Mouse (Mus musculus) MEL (cell line): ENCODE measurements around the gene Gm2696. TPM values are rescaled to one million over a fixed set of nuclear protein-coding genes. Genes with fewer than 3 reads are reported as not detected.

ENCODE experiments used
- DNase-seq: peaks from one replicate; pipeline ENCODE4 v3.0.0; 2011; ENCODE audit warnings: low read depth, low spot score
- H3K27ac ChIP-seq: 2 replicates; pipeline ENCODE4 v1.5.1; 2012; ENCODE audit warnings: low read depth, mild to moderate bottlenecking, control low read depth, low read length, moderate library complexity; ENCODE audit not compliant: control insufficient read depth
- H3K27me3 ChIP-seq, 2 experiments: fragments of 150-350 bp in 1 of 2; sonication (generic) in 1 of 2; 2 replicates each; pipeline ENCODE4 v1.6.1; 2012; ENCODE audit warnings: low read length in 2 of 2, mild to moderate bottlenecking in 2 of 2, improper control_type of control experiment in 1 of 2, moderate library complexity in 1 of 2; ENCODE audit not compliant: insufficient read depth in 2 of 2, control insufficient read depth in 1 of 2
- H3K36me3 ChIP-seq, 2 experiments: 2 replicates each; pipeline ENCODE4 v1.6.1; 2012 to 2014; ENCODE audit warnings: low read length in 2 of 2, improper control_type of control experiment in 1 of 2, inconsistent platforms in 1 of 2, mild to moderate bottlenecking in 1 of 2; ENCODE audit not compliant: insufficient read depth in 2 of 2, control insufficient read depth in 1 of 2
- H3K4me1 ChIP-seq, 2 experiments: fragments of 150-350 bp in 1 of 2; sonication (generic) in 1 of 2; 2 replicates each; pipeline ENCODE4 v1.6.1; 2012; ENCODE audit warnings: low read length in 2 of 2, improper control_type of control experiment in 1 of 2, mild to moderate bottlenecking in 1 of 2; ENCODE audit not compliant: insufficient read depth in 2 of 2, control insufficient read depth in 1 of 2
- H3K4me3 ChIP-seq, 2 experiments: fragments of 150-350 bp in 1 of 2; sonication (generic) in 1 of 2; 2 replicates each; pipeline ENCODE4 v1.5.1; 2012; ENCODE audit warnings: low read depth in 2 of 2, low read length in 2 of 2, mild to moderate bottlenecking in 2 of 2, moderate library complexity in 2 of 2, control low read depth in 1 of 2, improper control_type of control experiment in 1 of 2; ENCODE audit not compliant: control insufficient read depth in 1 of 2, insufficient read depth in 1 of 2
- H3K79me2 ChIP-seq: 2 replicates; pipeline ENCODE4 v1.6.1; 2012; ENCODE audit warnings: mild to moderate bottlenecking, low read length, moderate library complexity; ENCODE audit not compliant: control insufficient read depth, poor library complexity, insufficient read depth
- H3K9ac ChIP-seq: 2 replicates; pipeline ENCODE4 v1.6.1; 2012; ENCODE audit warnings: low read depth, mild to moderate bottlenecking, control low read depth, low read length, moderate library complexity; ENCODE audit not compliant: control insufficient read depth, poor library complexity, severe bottlenecking
- H3K9me3 ChIP-seq: fragments of 150-350 bp; sonication (generic); replicated peaks from 2 replicates; pipeline ENCODE4 v1.6.1; 2012; ENCODE audit warnings: mild to moderate bottlenecking, low read length, improper control_type of control experiment, moderate library complexity; ENCODE audit not compliant: insufficient read depth
- BHLHE40 ChIP-seq: IDR thresholded peaks from 2 replicates; pipeline ENCODE4 v1.6.1; 2012; ENCODE audit warnings: low read depth, mild to moderate bottlenecking, inconsistent platforms, low read length, improper control_type of control experiment, borderline replicate concordance
- CHD1 ChIP-seq: IDR thresholded peaks from 2 replicates; pipeline ENCODE4 v1.6.1; 2012; ENCODE audit warnings: low read depth, mild to moderate bottlenecking, inconsistent platforms, low read length, improper control_type of control experiment
- CHD2 ChIP-seq: IDR thresholded peaks from 2 replicates; pipeline ENCODE4 v1.6.1; 2011; ENCODE audit warnings: low read length, improper control_type of control experiment
- CTCF ChIP-seq, 3 experiments: IDR thresholded peaks in 2 of 3; conservative IDR thresholded peaks in 1 of 3; 2 replicates each; pipeline ENCODE4 v1.5.1; 2011 to 2012; ENCODE audit warnings: low read length in 3 of 3, low read depth in 2 of 3, mild to moderate bottlenecking in 2 of 3, improper control_type of control experiment in 1 of 3, inconsistent platforms in 1 of 3, mixed read lengths in 1 of 3, moderate library complexity in 1 of 3; ENCODE audit not compliant: control insufficient read depth in 1 of 3, insufficient read depth in 1 of 3, poor library complexity in 1 of 3, severe bottlenecking in 1 of 3
- E2F4 ChIP-seq: IDR thresholded peaks from 2 replicates; pipeline ENCODE4 v1.6.1; 2011; ENCODE audit warnings: low read depth, low read length, improper control_type of control experiment, borderline replicate concordance
- EP300 ChIP-seq, 2 experiments: IDR thresholded peaks; 2 replicates each; pipeline ENCODE4 v1.6.1; 2011; ENCODE audit warnings: improper control_type of control experiment in 2 of 2, low read length in 2 of 2, low read depth in 1 of 2, mild to moderate bottlenecking in 1 of 2
- GATA1 ChIP-seq: IDR thresholded peaks from 2 replicates; pipeline ENCODE4 v1.6.1; 2011; ENCODE audit warnings: low read depth, low read length, improper control_type of control experiment
- JUND ChIP-seq: IDR thresholded peaks from 2 replicates; pipeline ENCODE4 v1.6.1; 2011; ENCODE audit warnings: low read depth, mild to moderate bottlenecking, improper control_type of control experiment, low read length
- MAFK ChIP-seq: IDR thresholded peaks from 2 replicates; pipeline ENCODE4 v1.6.1; 2011; ENCODE audit warnings: low read depth, mild to moderate bottlenecking, low read length, improper control_type of control experiment, borderline replicate concordance
- MAX ChIP-seq: IDR thresholded peaks from 2 replicates; pipeline ENCODE4 v1.6.1; 2011; ENCODE audit warnings: low read length, improper control_type of control experiment
- MAZ ChIP-seq: IDR thresholded peaks from 2 replicates; pipeline ENCODE4 v1.6.1; 2012; ENCODE audit warnings: low read depth, mild to moderate bottlenecking, inconsistent platforms, low read length, improper control_type of control experiment
- MEF2A ChIP-seq: IDR thresholded peaks from 2 replicates; pipeline ENCODE4 v1.6.1; 2014; ENCODE audit warnings: low read depth, mild to moderate bottlenecking, inconsistent platforms, low read length, improper control_type of control experiment; ENCODE audit not compliant: poor library complexity, insufficient replicate concordance, severe bottlenecking; ENCODE audit errors: extremely low read depth
- MXI1 ChIP-seq: IDR thresholded peaks from 2 replicates; pipeline ENCODE4 v1.6.1; 2011; ENCODE audit warnings: mild to moderate bottlenecking, low read depth, low read length, improper control_type of control experiment
- MYC ChIP-seq: IDR thresholded peaks from 2 replicates; pipeline ENCODE4 v1.6.1; 2011; ENCODE audit warnings: low read depth, mild to moderate bottlenecking, low read length, improper control_type of control experiment, moderate library complexity
- NRF1 ChIP-seq: IDR thresholded peaks from 2 replicates; pipeline ENCODE4 v1.6.1; 2014; ENCODE audit warnings: low read depth, mild to moderate bottlenecking, inconsistent platforms, low read length, improper control_type of control experiment, moderate library complexity; ENCODE audit not compliant: poor library complexity, insufficient read depth, severe bottlenecking
- POLR2A ChIP-seq, 2 experiments: IDR thresholded peaks; 2 replicates each; pipeline ENCODE4 v1.6.1; 2011 to 2012; ENCODE audit warnings: low read length in 2 of 2, mild to moderate bottlenecking in 2 of 2, control low read depth in 1 of 2, improper control_type of control experiment in 1 of 2, low read depth in 1 of 2, moderate library complexity in 1 of 2; ENCODE audit not compliant: control insufficient read depth in 1 of 2, insufficient read depth in 1 of 2, poor library complexity in 1 of 2
- POLR2AphosphoS2 ChIP-seq: IDR thresholded peaks from 2 replicates; pipeline ENCODE4 v1.6.1; 2011; ENCODE audit warnings: low read length, improper control_type of control experiment
- POLR2AphosphoS5 ChIP-seq: IDR thresholded peaks from 2 replicates; pipeline ENCODE4 v1.6.1; 2012; ENCODE audit warnings: low read depth, borderline replicate concordance, mild to moderate bottlenecking, inconsistent platforms, low read length, moderate library complexity, mixed read lengths
- RAD21 ChIP-seq: IDR thresholded peaks from 2 replicates; pipeline ENCODE4 v1.6.1; 2011; ENCODE audit warnings: mild to moderate bottlenecking, low read depth, low read length, improper control_type of control experiment
- RCOR1 ChIP-seq: IDR thresholded peaks from 2 replicates; pipeline ENCODE4 v1.6.1; 2012; ENCODE audit warnings: low read depth, mild to moderate bottlenecking, inconsistent platforms, low read length, improper control_type of control experiment
- SMC3 ChIP-seq: IDR thresholded peaks from 2 replicates; pipeline ENCODE4 v1.6.1; 2011; ENCODE audit warnings: low read depth, low read length, improper control_type of control experiment
- TBP ChIP-seq: IDR thresholded peaks from 2 replicates; pipeline ENCODE4 v1.8.0; 2011; ENCODE audit warnings: low read depth, low read length, improper control_type of control experiment
- TCF12 ChIP-seq: IDR thresholded peaks from 2 replicates; pipeline ENCODE4 v1.6.1; 2014; ENCODE audit warnings: low read depth, mild to moderate bottlenecking, inconsistent platforms, low read length, improper control_type of control experiment, moderate library complexity
- UBTF ChIP-seq: IDR thresholded peaks from 2 replicates; pipeline ENCODE4 v1.6.1; 2012; ENCODE audit warnings: low read depth, mild to moderate bottlenecking, inconsistent platforms, low read length, improper control_type of control experiment, moderate library complexity, borderline replicate concordance; ENCODE audit not compliant: insufficient read depth
- USF1 ChIP-seq: IDR thresholded peaks from 2 replicates; pipeline ENCODE4 v1.6.1; 2014; ENCODE audit warnings: low read depth, mild to moderate bottlenecking, inconsistent platforms, low read length, improper control_type of control experiment, moderate library complexity
- ZKSCAN1 ChIP-seq: IDR thresholded peaks from 2 replicates; pipeline ENCODE4 v1.6.1; 2012; ENCODE audit warnings: low read depth, mild to moderate bottlenecking, inconsistent platforms, low read length, improper control_type of control experiment, moderate library complexity
- ZMIZ1 ChIP-seq: IDR thresholded peaks from 2 replicates; pipeline ENCODE4 v1.6.1; 2012; ENCODE audit warnings: low read depth, mild to moderate bottlenecking, inconsistent platforms, low read length, improper control_type of control experiment, moderate library complexity
- ZNF384 ChIP-seq: IDR thresholded peaks from 2 replicates; pipeline ENCODE4 v1.6.1; 2012; ENCODE audit warnings: low read depth, mild to moderate bottlenecking, inconsistent platforms, low read length, improper control_type of control experiment
- polyA plus RNA-seq, 2 experiments: library from polyadenylated mRNA; stranded (reverse) in 1 of 2; unstranded in 1 of 2; fragments of >175 nt in 1 of 2; fragments of >200 nt in 1 of 2; gene quantifications; 2 replicates each; pipeline versions ENCODE4 v1.2.1 to v1.2.4; 2012; ENCODE audit warnings: low replicate concordance in 2 of 2, low read depth in 1 of 2; ENCODE audit not compliant: insufficient read length in 2 of 2, insufficient read depth in 1 of 2, missing spikeins in 1 of 2
- total RNA-seq: library from RNA; depleted of rRNA; stranded (reverse); fragments of 300-350 nt; gene quantifications from 2 replicates; pipeline ENCODE4 v1.2.3, GENCODE M21; 2012

Gm2696 gene
- total and polyA plus RNA-seq, 3 experiments: not detected

DNA sequence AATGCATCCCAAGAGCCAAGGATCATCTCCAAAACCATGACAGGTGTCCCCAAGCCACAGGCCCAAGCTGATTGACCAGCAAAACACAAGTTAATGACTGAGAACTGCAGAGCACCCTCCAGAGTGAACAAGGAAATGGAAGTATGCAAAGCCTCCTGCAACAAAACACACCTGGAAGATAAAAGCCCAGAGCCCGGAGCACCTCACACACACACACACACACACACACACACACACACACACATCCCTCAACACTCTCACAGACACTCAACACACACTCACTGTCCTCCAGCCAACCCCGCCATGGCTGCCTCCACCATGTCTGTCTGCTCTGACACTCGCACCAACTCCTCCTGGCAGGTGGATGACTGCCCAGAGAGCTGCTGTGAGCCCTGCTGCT lies 32.0 kb downstream of the Gm2696 start, which contains the start of gene Gm36176:
Gm36176 (plus strand) TSS at position 301 of the 400 bp plus-strand sequence.
- Histone ChIP-seq H3K27me3 (peaks cover 3 to 4% of the 10 kb centered on the region in 2 experiments; a peak in 3 of 4 replicates), H3K79me2 (no peaks in the 10 kb centered on the region), H3K4me3 (no peak within 1 kb of the TSS)

DNA sequence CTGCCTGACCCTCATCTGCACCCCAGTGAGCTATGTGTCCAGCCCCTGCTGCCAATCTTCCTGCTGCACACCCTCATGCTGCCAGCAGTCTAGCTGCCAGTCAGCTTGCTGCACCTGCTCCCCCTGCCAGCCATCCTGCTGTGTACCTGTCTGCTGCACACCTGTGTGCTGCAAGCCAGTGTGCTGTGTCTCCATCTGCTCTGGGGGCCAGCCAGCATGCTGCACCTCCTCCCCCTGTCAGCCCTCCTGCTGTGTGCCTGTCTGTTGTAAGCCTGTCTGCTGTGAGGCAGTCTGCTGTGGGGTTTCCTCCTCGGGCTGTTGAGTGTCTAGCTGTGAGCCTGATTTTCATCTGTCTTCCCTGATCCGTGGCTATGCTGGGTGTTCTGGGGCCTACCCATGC lies 32.5 kb downstream of the Gm2696 start:
- TF ChIP-seq NRF1 (no peak), E2F4 (no peak), MAFK (no peak), CHD2 (no peak), POLR2AphosphoS5 (no peak), USF1 (no peak), GATA1 (no peak), BHLHE40 (no peak), UBTF (no peak), RCOR1 (no peak), MYC (no peak), SMC3 (no peak), EP300 (IDR thresholded peaks at IDR 0.05; ENCODE audit: low read depth in 1 of 2, low read length in 2 of 2) (no peak), ZNF384 (no peak), TCF12 (no peak), MEF2A (no peak)
- Histone ChIP-seq H3K4me3 (no peak overlapping the region), H3K27me3 (peaks cover 3 to 4% of the 10 kb centered on the region in 2 experiments; a peak in 3 of 4 replicates), H3K9ac (no peak overlapping the region), H3K27ac (no peak overlapping the region), H3K4me1 (no peaks in the 10 kb centered on the region), H3K36me3 (no peaks in the 10 kb centered on the region), H3K9me3 (no peaks in the 10 kb centered on the region), H3K79me2 (no peaks in the 10 kb centered on the region)
- DNase-seq: no peak

More for the DNA sequence above, 32.0 kb downstream of the Gm2696 start, which contains the start of gene Gm36176:
- no peak for DNase-seq
- Histone ChIP-seq H3K27ac (no peak within 1 kb of the TSS), H3K9me3 (no peaks in the 10 kb centered on the region), H3K9ac (no peak within 1 kb of the TSS), H3K4me1 (no peaks in the 10 kb centered on the region)
- no peak for TF ChIP-seq MXI1
- no peak for TF ChIP-seq JUND
- no peak for TF ChIP-seq POLR2AphosphoS5
- no peak for TF ChIP-seq TBP
- no peak for TF ChIP-seq RAD21
- TF ChIP-seq BHLHE40: no peak
- TF ChIP-seq POLR2A (IDR thresholded peaks at IDR 0.05; ENCODE audit: control insufficient read depth in 1 of 2, insufficient read depth in 1 of 2, low read depth in 1 of 2, low read length in 2 of 2, poor library complexity in 1 of 2): no peak
- TF ChIP-seq POLR2AphosphoS2: no peak
- TF ChIP-seq CTCF (IDR thresholded peaks at IDR 0.05 in 2 of 3, conservative IDR thresholded peaks at IDR 0.05 in 1 of 3; ENCODE audit: control insufficient read depth in 1 of 3, insufficient read depth in 1 of 3, low read depth in 2 of 3, low read length in 3 of 3, poor library complexity in 1 of 3, severe bottlenecking in 1 of 3): no peak
- no peak for TF ChIP-seq MAZ
- TF ChIP-seq RCOR1: no peak
- no peak for TF ChIP-seq MAX
- no peak for TF ChIP-seq MEF2A
- TF ChIP-seq CHD1: no peak
- TF ChIP-seq ZMIZ1: no peak
- TF ChIP-seq ZKSCAN1: no peak
- no peak for TF ChIP-seq SMC3
- TF ChIP-seq, all 39 proteins: peak for 0
- H3K36me3 ChIP-seq: no peaks in the 10 kb centered on the region
